Mouse (Mus musculus): ENCODE data around the gene Prkab1. TPM values are rescaled to one million over a fixed set of nuclear protein-coding genes. Genes with fewer than 3 reads are reported as not detected.

Gene Prkab1
- polyA plus RNA-seq (2015; fragmentation: Nextera tagmentation; extraction: Ambion mirVana) = 41.7 and 46.0 TPM in 2 replicates

GRCm38 (mm10) chr5:116024327-116024739 is at the start of gene Prkab1:
Prkab1 (minus strand) TSS chr5:116024508.

Other genes with a start within 250 kb of the Prkab1 start
- gene Cit, start 179.2 kb downstream of the Prkab1 start, polyA plus RNA-seq (2015; fragmentation: Nextera tagmentation; extraction: Ambion mirVana) = 64.0 and 68.6 TPM in 2 replicates
- gene Tmem233, start 58.7 kb upstream of the Prkab1 start, polyA plus RNA-seq (2015; fragmentation: Nextera tagmentation; extraction: Ambion mirVana) = 0.57 TPM in 1 of 2 replicates, not detected in the other

Measured in neural tube, postnatal 0 days (tissue).